Mouse (Mus musculus): ENCODE results near the gene Pnrc2. TPM values are rescaled to one million over a fixed set of nuclear protein-coding genes. Genes with fewer than 3 reads are reported as not detected.

Gene Pnrc2
- 69.3 TPM for polyA plus RNA-seq (2014; fragmentation: Illumina TruSeq; extraction: RNeasy Lipid Tissue Mini Kit (QIAGEN cat#74804); ENCODE audit: low read depth, low replicate concordance)

GRCm38 (mm10) chr4:135873526-135874202, at the start of gene Pnrc2:
Pnrc2 (minus strand) TSS chr4:135873850.

GRCm38 (mm10) chr4:135920304-135921241, 46.9 kb upstream of the Pnrc2 start, which contains the start of gene Fuca1:
Fuca1 (plus strand) TSS chr4:135920735.

GRCm38 (mm10) chr4:135895071-135895571, 21.5 kb upstream of the Pnrc2 start, which contains the start of gene Cnr2:
Cnr2 (plus strand) TSS chr4:135895394.

GRCm38 (mm10) chr4:135855536-135856222, 18.0 kb downstream of the Pnrc2 start, which contains the start of gene Srsf10:
Srsf10 (plus strand) TSS chr4:135855747.

Other genes with a start within 250 kb of the Pnrc2 start
- gene Ifnlr1, start 187.6 kb downstream of the Pnrc2 start, polyA plus RNA-seq (2014; fragmentation: Illumina TruSeq; extraction: RNeasy Lipid Tissue Mini Kit (QIAGEN cat#74804); ENCODE audit: low read depth, low replicate concordance) = 0.21 TPM
- gene Il22ra1, start 145.7 kb downstream of the Pnrc2 start, polyA plus RNA-seq (2014; fragmentation: Illumina TruSeq; extraction: RNeasy Lipid Tissue Mini Kit (QIAGEN cat#74804); ENCODE audit: low read depth, low replicate concordance) = not detected
- gene Myom3, start 114.1 kb downstream of the Pnrc2 start, polyA plus RNA-seq (2014; fragmentation: Illumina TruSeq; extraction: RNeasy Lipid Tissue Mini Kit (QIAGEN cat#74804); ENCODE audit: low read depth, low replicate concordance) = 0.45 TPM
- 290 TPM for gene Srsf10, start 18.1 kb downstream of the Pnrc2 start, polyA plus RNA-seq (2014; fragmentation: Illumina TruSeq; extraction: RNeasy Lipid Tissue Mini Kit (QIAGEN cat#74804); ENCODE audit: low read depth, low replicate concordance)
- 0.22 TPM for gene Cnr2, start 21.5 kb upstream of the Pnrc2 start, polyA plus RNA-seq (2014; fragmentation: Illumina TruSeq; extraction: RNeasy Lipid Tissue Mini Kit (QIAGEN cat#74804); ENCODE audit: low read depth, low replicate concordance)
- gene Fuca1, start 46.9 kb upstream of the Pnrc2 start, polyA plus RNA-seq (2014; fragmentation: Illumina TruSeq; extraction: RNeasy Lipid Tissue Mini Kit (QIAGEN cat#74804); ENCODE audit: low read depth, low replicate concordance) = 30.9 TPM
- gene Hmgcl, start 72.6 kb upstream of the Pnrc2 start, polyA plus RNA-seq (2014; fragmentation: Illumina TruSeq; extraction: RNeasy Lipid Tissue Mini Kit (QIAGEN cat#74804); ENCODE audit: low read depth, low replicate concordance) = 1.6 TPM
- gene Gale, start 89.9 kb upstream of the Pnrc2 start, polyA plus RNA-seq (2014; fragmentation: Illumina TruSeq; extraction: RNeasy Lipid Tissue Mini Kit (QIAGEN cat#74804); ENCODE audit: low read depth, low replicate concordance) = not detected
- 0.25 TPM for gene Lypla2, start 98.8 kb upstream of the Pnrc2 start, polyA plus RNA-seq (2014; fragmentation: Illumina TruSeq; extraction: RNeasy Lipid Tissue Mini Kit (QIAGEN cat#74804); ENCODE audit: low read depth, low replicate concordance)
- gene Pithd1, start 113.4 kb upstream of the Pnrc2 start, polyA plus RNA-seq (2014; fragmentation: Illumina TruSeq; extraction: RNeasy Lipid Tissue Mini Kit (QIAGEN cat#74804); ENCODE audit: low read depth, low replicate concordance) = 63.0 TPM
- 23.1 TPM for gene Eloa, start 147.9 kb upstream of the Pnrc2 start, polyA plus RNA-seq (2014; fragmentation: Illumina TruSeq; extraction: RNeasy Lipid Tissue Mini Kit (QIAGEN cat#74804); ENCODE audit: low read depth, low replicate concordance)
- gene Rpl11, start 179.6 kb upstream of the Pnrc2 start, polyA plus RNA-seq (2014; fragmentation: Illumina TruSeq; extraction: RNeasy Lipid Tissue Mini Kit (QIAGEN cat#74804); ENCODE audit: low read depth, low replicate concordance) = 175 TPM